Mouse (Mus musculus) MEL (cell line): Measurements from ENCODE around the gene Sema3f.

Experiments used
- CTCF ChIP-seq, 3 experiments: IDR thresholded peaks in 2 of 3; conservative IDR thresholded peaks in 1 of 3; 2 replicates each; pipeline ENCODE4 v1.5.1; 2011 to 2012; ENCODE audit warnings: low read length in 3 of 3, low read depth in 2 of 3, mild to moderate bottlenecking in 2 of 3, improper control_type of control experiment in 1 of 3, inconsistent platforms in 1 of 3, mixed read lengths in 1 of 3, moderate library complexity in 1 of 3; ENCODE audit not compliant: control insufficient read depth in 1 of 3, insufficient read depth in 1 of 3, poor library complexity in 1 of 3, severe bottlenecking in 1 of 3
- E2F4 ChIP-seq: IDR thresholded peaks from 2 replicates; pipeline ENCODE4 v1.6.1; 2011; ENCODE audit warnings: low read depth, low read length, improper control_type of control experiment, borderline replicate concordance
- HCFC1 ChIP-seq: IDR thresholded peaks from 2 replicates; pipeline ENCODE4 v1.6.1; 2012; ENCODE audit warnings: low read depth, mild to moderate bottlenecking, inconsistent platforms, low read length, improper control_type of control experiment, moderate library complexity
- MAX ChIP-seq: IDR thresholded peaks from 2 replicates; pipeline ENCODE4 v1.6.1; 2011; ENCODE audit warnings: low read length, improper control_type of control experiment
- USF1 ChIP-seq: IDR thresholded peaks from 2 replicates; pipeline ENCODE4 v1.6.1; 2014; ENCODE audit warnings: low read depth, mild to moderate bottlenecking, inconsistent platforms, low read length, improper control_type of control experiment, moderate library complexity

DNA sequence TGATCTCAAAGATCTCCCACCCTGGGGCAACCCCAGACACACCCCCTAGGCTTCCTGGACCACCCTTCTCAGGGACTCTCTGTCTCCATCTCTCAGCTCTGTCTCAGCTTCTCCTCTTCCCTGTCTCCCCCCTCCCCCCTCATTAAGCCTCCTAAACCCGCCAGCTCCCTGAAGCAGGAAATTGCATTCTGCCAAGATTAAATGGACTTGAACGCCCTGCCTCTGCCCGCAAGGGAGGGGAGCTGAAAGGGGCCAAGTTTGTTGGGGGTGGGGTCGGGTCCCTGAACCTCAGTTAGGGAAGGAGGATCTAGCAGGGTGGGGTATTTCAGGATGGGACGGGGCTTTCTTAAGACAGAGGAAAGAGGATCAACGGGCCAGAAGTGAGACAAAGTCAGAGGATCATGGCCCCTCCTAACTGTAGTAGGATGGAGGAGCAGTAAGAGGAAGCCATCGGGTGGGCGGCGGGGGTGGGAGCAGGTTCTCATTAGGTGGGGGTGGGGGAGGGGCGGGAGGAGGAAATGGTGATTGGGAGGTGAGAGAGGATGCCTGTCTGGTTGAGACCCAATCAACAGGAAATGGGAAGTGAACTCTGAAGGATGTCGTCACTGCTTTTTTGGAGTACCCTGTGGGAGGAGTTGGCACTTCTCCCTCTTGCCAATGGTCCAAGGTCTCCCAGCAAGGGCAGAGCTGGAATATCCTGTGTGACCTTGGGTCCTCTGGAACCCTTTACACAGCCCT is 13.7 kb upstream of the Sema3f start:
- TF ChIP-seq CTCF (IDR thresholded peaks at IDR 0.05 in 2 of 3, conservative IDR thresholded peaks at IDR 0.05 in 1 of 3; ENCODE audit: control insufficient read depth in 1 of 3, insufficient read depth in 1 of 3, low read depth in 2 of 3, low read length in 3 of 3, poor library complexity in 1 of 3, severe bottlenecking in 1 of 3): no peak
- TF ChIP-seq E2F4: no peak
- TF ChIP-seq USF1: no peak
- no peak for TF ChIP-seq HCFC1
- no peak for TF ChIP-seq MAX
